9 mouse cellular contexts compared by ENCODE assay signal in genomic region chr3:94398217-94398616, GRCm38 (mm10). TPM values are rescaled to one million over a fixed set of nuclear protein-coding genes. Genes with fewer than 3 reads are reported as not detected.
DNase-seq lines count a peak whose midpoint lies in the region; ATAC-seq lines count a peak whose summit lies in the region.
"Had no signal": no experiment of that assay in that cellular context is flagged by ENCODE, and none has a peak within 500 bp of the region (broad histone marks: within the 10 kb centered on the region; RNA-seq: fewer than 3 reads in every experiment).

TSS of gene Lingo4 (plus strand) at chr3:94398517.

- no peak for ATAC-seq in heart, embryonic 14.5 days (ENCODE audit: insufficient number of reproducible peaks, insufficient read depth, low FRiP score, low read depth)
- no peak for ATAC-seq in hindbrain, embryonic 12.5 days (ENCODE audit: low FRiP score)
- no peak for ATAC-seq in midbrain, embryonic 11.5 days (ENCODE audit: low FRiP score)
- ATAC-seq in megakaryocyte progenitor cell, adult 5-6 weeks (replicated peaks; ENCODE audit: poor library complexity), result no peak

- no peaks in the 10 kb centered on the region for H3K4me1 ChIP-seq in heart, embryonic 14.5 days (ENCODE audit: control insufficient read depth in 2 of 2, insufficient read depth in 2 of 2, low read length in 2 of 2)
- peaks cover 30% of the 10 kb centered on the region for H3K4me1 ChIP-seq in embryonic facial prominence, embryonic 10.5 days
- peaks cover 18% of the 10 kb centered on the region for H3K4me1 ChIP-seq in hindbrain, embryonic 12.5 days
- peaks cover 8% of the 10 kb centered on the region for H3K4me1 ChIP-seq in midbrain, embryonic 11.5 days (ENCODE audit: control insufficient read depth, insufficient read depth, low read length)

- intact Hi-C loops in heart, postnatal 25 days (cut with DNase I), result no loop called here

- no peaks in the 10 kb centered on the region for H3K36me3 ChIP-seq in heart, embryonic 14.5 days (ENCODE audit: control insufficient read depth, insufficient read depth, low read length)
- H3K36me3 ChIP-seq in embryonic facial prominence, embryonic 10.5 days (replicated peaks), result no peaks in the 10 kb centered on the region
- no peaks in the 10 kb centered on the region for H3K36me3 ChIP-seq in hindbrain, embryonic 12.5 days
- no peaks in the 10 kb centered on the region for H3K36me3 ChIP-seq in midbrain, embryonic 11.5 days (ENCODE audit: control insufficient read depth, insufficient read depth, low read length)

- 59% methylated on average over 6 of the region's 6 CpGs for WGBS in heart, embryonic 14.5 days
- WGBS in embryonic facial prominence, embryonic 10.5 days, result 74% methylated on average over 6 of the region's 6 CpGs
- whole genome bisulfite sequencing in hindbrain, embryonic 12.5 days, result 77% methylated on average over 6 of the region's 6 CpGs
- 70% methylated on average over 6 of the region's 6 CpGs for WGBS in midbrain, embryonic 11.5 days

- peak within 1 kb of the TSS; percentile 56 for H3K9ac ChIP-seq in heart, embryonic 14.5 days (ENCODE audit: low read length)
- H3K9ac ChIP-seq in hindbrain, embryonic 12.5 days, result peak within 1 kb of the TSS; percentile 52
- peak within 1 kb of the TSS; percentile 55 for H3K9ac ChIP-seq in midbrain, embryonic 11.5 days (ENCODE audit: low read length)

- H3K4me3 ChIP-seq in heart, embryonic 14.5 days (ENCODE audit: control insufficient read depth in 1 of 2, insufficient read depth in 1 of 2, low read depth in 1 of 2, low read length in 2 of 2), result peak within 1 kb of the TSS; percentile 35
- peak within 1 kb of the TSS; percentile 48 for H3K4me3 ChIP-seq in embryonic facial prominence, embryonic 10.5 days
- H3K4me3 ChIP-seq in hindbrain, embryonic 12.5 days, result peak within 1 kb of the TSS; percentile 28
- H3K4me3 ChIP-seq in midbrain, embryonic 11.5 days (ENCODE audit: low read depth, low read length), result peak within 1 kb of the TSS; percentile 31

- H3K27me3 ChIP-seq in heart, embryonic 14.5 days (ENCODE audit: control insufficient read depth, insufficient read depth, low read length), result peaks cover 65% of the 10 kb centered on the region
- H3K27me3 ChIP-seq in embryonic facial prominence, embryonic 10.5 days (replicated peaks; ENCODE audit: low read depth, poor library complexity, severe bottlenecking), result peaks cover 71% of the 10 kb centered on the region
- H3K27me3 ChIP-seq in hindbrain, embryonic 12.5 days, result peaks cover 36% of the 10 kb centered on the region
- no peaks in the 10 kb centered on the region; the same call in 1 of the 2 replicates for H3K27me3 ChIP-seq in midbrain, embryonic 11.5 days (ENCODE audit: control insufficient read depth, insufficient read depth, low read length)

- peak within 1 kb of the TSS; percentile 68 for H3K4me2 ChIP-seq in heart, embryonic 14.5 days (ENCODE audit: low read length)
- peak within 1 kb of the TSS; percentile 72 for H3K4me2 ChIP-seq in hindbrain, embryonic 12.5 days (replicated peaks)
- peak within 1 kb of the TSS; percentile 56 for H3K4me2 ChIP-seq in midbrain, embryonic 11.5 days

- DNase-seq in heart, postnatal 25 days (ENCODE audit: low spot score), result no peak
- no peak for DNase-seq in embryonic facial prominence, embryonic 10.5 days (ENCODE audit: low spot score)
- no peak for DNase-seq in midbrain, embryonic 11.5 days (ENCODE audit: low spot score, missing footprints)
- DNase-seq in adrenal gland, postnatal 4 days (ENCODE audit: low spot score in 2 of 2), result no peak
- DNase-seq in spleen, postnatal 14 days (ENCODE audit: low spot score in 2 of 2), result no peak
- DNase-seq: adrenal gland, adult 8-10 months had no signal

- no peaks in the 10 kb centered on the region for H3K9me3 ChIP-seq in heart, embryonic 14.5 days (ENCODE audit: control insufficient read depth, low read length)
- no peaks in the 10 kb centered on the region for H3K9me3 ChIP-seq in embryonic facial prominence, embryonic 10.5 days
- H3K9me3 ChIP-seq in hindbrain, embryonic 12.5 days (replicated peaks), result no peaks in the 10 kb centered on the region
- H3K9me3 ChIP-seq in midbrain, embryonic 11.5 days (ENCODE audit: control insufficient read depth, low read length), result no peaks in the 10 kb centered on the region

- H3K27ac ChIP-seq in heart, embryonic 14.5 days (replicated peaks in 1 of 2; ENCODE audit: control insufficient read depth in 1 of 2, insufficient read depth in 1 of 2, low read depth in 2 of 2, low read length in 2 of 2), result no peak within 1 kb of the TSS
- no peak within 1 kb of the TSS; the same call in 1 of the 2 replicates for H3K27ac ChIP-seq in embryonic facial prominence, embryonic 10.5 days (replicated peaks)
- no peak within 1 kb of the TSS for H3K27ac ChIP-seq in hindbrain, embryonic 12.5 days
- H3K27ac ChIP-seq in midbrain, embryonic 11.5 days (ENCODE audit: low read depth, low read length), result no peak within 1 kb of the TSS

RNA-seq across cellular contexts. Expression of gene Lingo4, which starts in this region (rescaled TPM):
- polyA plus RNA-seq in heart, embryonic 14.5 days (2014; fragmentation: Nextera tagmentation; extraction: Ambion mirVana), result 0.05 and 0.26 TPM in 2 replicates
- total RNA-seq in heart, postnatal 25 days (2021), result under 1 TPM; 0.06 to 0.08 TPM
- 0.07 and 0.28 TPM in 2 replicates for polyA plus RNA-seq in embryonic facial prominence, embryonic 10.5 days (2016; fragmentation: Nextera tagmentation; extraction: Ambion mirVana)
- 0.52 and 0.53 TPM in 2 replicates for polyA plus RNA-seq in hindbrain, embryonic 12.5 days (2016; fragmentation: Nextera tagmentation; extraction: Ambion mirVana)
- 0.17 and 0.37 TPM in 2 replicates for polyA plus RNA-seq in midbrain, embryonic 11.5 days (2014; fragmentation: Nextera tagmentation; extraction: Ambion mirVana)
- total RNA-seq in megakaryocyte progenitor cell, adult 5-6 weeks (2015), result not detected in 2 replicates
- not detected in 2 replicates for total RNA-seq in megakaryocyte progenitor cell, adult 5-6 weeks (2017)
- total RNA-seq in adrenal gland, postnatal 4 days (2021), result 1 to 10 TPM in 1 of 2 experiments, under 1 TPM in 1; 0.78 to 1.3 TPM
